Mouse (Mus musculus): ENCODE data around the gene Usp9x. TPM values are rescaled to one million over a fixed set of nuclear protein-coding genes. Genes with fewer than 3 reads are reported as not detected.

Usp9x gene
- polyA plus RNA-seq, 1 experiment from 2014 or later, result 58.2 TPM

- Histone ChIP-seq H3K36me3 (ENCODE audit: control insufficient read depth, insufficient read depth, low read length) (no peaks in the 10 kb centered on the region), H3K27me3 (ENCODE audit: control insufficient read depth, insufficient read depth, low read length) (peaks cover 3% of the 10 kb centered on the region), H3K4me2 (peak overlapping the region; percentile 42), H3K4me1 (ENCODE audit: control insufficient read depth, insufficient read depth, low read length) (no peaks in the 10 kb centered on the region), H3K4me3 (ENCODE audit: low read depth, low read length) (peak overlapping the region; percentile 36), H3K27ac (ENCODE audit: low read depth, low read length) (peak overlapping the region; percentile 74), H3K9me3 (ENCODE audit: control insufficient read depth, low read length) (no peaks in the 10 kb centered on the region), H3K9ac (ENCODE audit: low read length) (peak overlapping the region; percentile 65)
- peak; percentile 99 for ATAC-seq (ENCODE audit: low FRiP score)
- DNase-seq (ENCODE audit: low spot score, missing footprints), result peak; percentile 98
- WGBS, result 11% methylated on average over 32 of the region's 35 CpGs
These were observed 29.6 kb upstream of the Usp9x start for GRCm38 (mm10) chrX:13041630-13042129.

GRCm38 (mm10) chrX:13043780-13044179, 27.5 kb upstream of the Usp9x start:
- WGBS, result 82% methylated on average over 2 of the region's 2 CpGs
- Histone ChIP-seq H3K4me2 (no peak overlapping the region), H3K36me3 (ENCODE audit: control insufficient read depth, insufficient read depth, low read length) (no peaks in the 10 kb centered on the region), H3K9ac (ENCODE audit: low read length) (no peak overlapping the region), H3K27ac (ENCODE audit: low read depth, low read length) (no peak overlapping the region), H3K27me3 (ENCODE audit: control insufficient read depth, insufficient read depth, low read length) (peaks cover 6% of the 10 kb centered on the region), H3K4me1 (ENCODE audit: control insufficient read depth, insufficient read depth, low read length) (no peaks in the 10 kb centered on the region), H3K9me3 (ENCODE audit: control insufficient read depth, low read length) (no peaks in the 10 kb centered on the region), H3K4me3 (ENCODE audit: low read depth, low read length) (no peak overlapping the region)
- ATAC-seq (ENCODE audit: low FRiP score) (no peak), DNase-seq (ENCODE audit: low spot score, missing footprints) (no peak)

- Histone ChIP-seq H3K9ac (ENCODE audit: low read length) (no peak overlapping the region), H3K4me3 (ENCODE audit: low read depth, low read length) (no peak overlapping the region), H3K4me1 (ENCODE audit: control insufficient read depth, insufficient read depth, low read length) (no peaks in the 10 kb centered on the region), H3K4me2 (no peak overlapping the region), H3K36me3 (ENCODE audit: control insufficient read depth, insufficient read depth, low read length) (no peaks in the 10 kb centered on the region), H3K27ac (ENCODE audit: low read depth, low read length) (no peak overlapping the region), H3K27me3 (ENCODE audit: control insufficient read depth, insufficient read depth, low read length) (peaks cover 2% of the 10 kb centered on the region), H3K9me3 (ENCODE audit: control insufficient read depth, low read length) (no peaks in the 10 kb centered on the region)
- DNase-seq (ENCODE audit: low spot score, missing footprints), result no peak
- 83% methylated on average over 5 of the region's 5 CpGs for WGBS
- ATAC-seq (ENCODE audit: low FRiP score), result no peak
These were observed 26.6 kb upstream of the Usp9x start for GRCm38 (mm10) chrX:13044666-13045065.

- no peaks in the 10 kb centered on the region for H3K4me1 ChIP-seq (ENCODE audit: control insufficient read depth, insufficient read depth, low read length)
- H3K9ac ChIP-seq (ENCODE audit: low read length), result no peak overlapping the region
- no peak overlapping the region for H3K4me3 ChIP-seq (ENCODE audit: low read depth, low read length)
- H3K4me2 ChIP-seq, result no peak overlapping the region; the same call in 1 of the 2 replicates
- DNase-seq (ENCODE audit: low spot score, missing footprints) (no peak), ATAC-seq (ENCODE audit: low FRiP score) (no peak)
- no peaks in the 10 kb centered on the region for H3K36me3 ChIP-seq (ENCODE audit: control insufficient read depth, insufficient read depth, low read length)
- 25% methylated on average over 6 of the region's 6 CpGs for WGBS
- no peak overlapping the region; the same call in 1 of the 2 replicates for H3K27ac ChIP-seq (ENCODE audit: low read depth, low read length)
- no peaks in the 10 kb centered on the region for H3K9me3 ChIP-seq (ENCODE audit: control insufficient read depth, low read length)
- H3K27me3 ChIP-seq (ENCODE audit: control insufficient read depth, insufficient read depth, low read length), result peaks cover 2% of the 10 kb centered on the region; the same call in 1 of the 2 replicates
These were observed 24.3 kb upstream of the Usp9x start for GRCm38 (mm10) chrX:13046893-13047435.

- no peaks in the 10 kb centered on the region for H3K4me1 ChIP-seq (ENCODE audit: control insufficient read depth, insufficient read depth, low read length)
- peak overlapping the region; percentile 39 for H3K4me2 ChIP-seq
- peak overlapping the region; percentile 32; the same call in 1 of the 2 replicates for H3K27ac ChIP-seq (ENCODE audit: low read depth, low read length)
- no peaks in the 10 kb centered on the region for H3K9me3 ChIP-seq (ENCODE audit: control insufficient read depth, low read length)
- WGBS, result 11% methylated on average over 14 of the region's 14 CpGs
- peaks cover 2% of the 10 kb centered on the region; the same call in 1 of the 2 replicates for H3K27me3 ChIP-seq (ENCODE audit: control insufficient read depth, insufficient read depth, low read length)
- ATAC-seq (ENCODE audit: low FRiP score), result peak; percentile 73
- peak; percentile 87 for DNase-seq (ENCODE audit: low spot score, missing footprints)
- no peak overlapping the region for H3K4me3 ChIP-seq (ENCODE audit: low read depth, low read length)
- H3K36me3 ChIP-seq (ENCODE audit: control insufficient read depth, insufficient read depth, low read length), result no peaks in the 10 kb centered on the region
- peak overlapping the region; percentile 49 for H3K9ac ChIP-seq (ENCODE audit: low read length)
These were observed 23.5 kb upstream of the Usp9x start for GRCm38 (mm10) chrX:13047631-13048345.

GRCm38 (mm10) chrX:13054612-13055011, 16.7 kb upstream of the Usp9x start:
- DNase-seq (ENCODE audit: low spot score, missing footprints), result no peak
- Histone ChIP-seq H3K9me3 (ENCODE audit: control insufficient read depth, low read length) (no peaks in the 10 kb centered on the region), H3K4me1 (ENCODE audit: control insufficient read depth, insufficient read depth, low read length) (no peaks in the 10 kb centered on the region), H3K4me2 (no peak overlapping the region), H3K9ac (ENCODE audit: low read length) (no peak overlapping the region), H3K4me3 (ENCODE audit: low read depth, low read length) (no peak overlapping the region), H3K36me3 (ENCODE audit: control insufficient read depth, insufficient read depth, low read length) (no peaks in the 10 kb centered on the region), H3K27me3 (ENCODE audit: control insufficient read depth, insufficient read depth, low read length) (no peaks in the 10 kb centered on the region), H3K27ac (ENCODE audit: low read depth, low read length) (no peak overlapping the region)
- ATAC-seq (ENCODE audit: low FRiP score), result no peak
- 82% methylated on average over 1 of the region's 1 CpGs for WGBS

GRCm38 (mm10) chrX:13061961-13062360, 9.3 kb upstream of the Usp9x start:
- ATAC-seq (ENCODE audit: low FRiP score), result no peak
- 66% methylated on average over 3 of the region's 3 CpGs for WGBS
- H3K36me3 ChIP-seq (ENCODE audit: control insufficient read depth, insufficient read depth, low read length), result no peaks in the 10 kb centered on the region
- no peak overlapping the region for H3K4me2 ChIP-seq
- DNase-seq (ENCODE audit: low spot score, missing footprints), result no peak
- H3K9ac ChIP-seq (ENCODE audit: low read length), result no peak overlapping the region
- H3K27me3 ChIP-seq (ENCODE audit: control insufficient read depth, insufficient read depth, low read length), result no peaks in the 10 kb centered on the region
- no peak overlapping the region for H3K27ac ChIP-seq (ENCODE audit: low read depth, low read length)
- H3K4me3 ChIP-seq (ENCODE audit: low read depth, low read length), result no peak overlapping the region
- H3K4me1 ChIP-seq (ENCODE audit: control insufficient read depth, insufficient read depth, low read length), result no peaks in the 10 kb centered on the region
- no peaks in the 10 kb centered on the region for H3K9me3 ChIP-seq (ENCODE audit: control insufficient read depth, low read length)

GRCm38 (mm10) chrX:13064273-13064925, 6.9 kb upstream of the Usp9x start:
- Histone ChIP-seq H3K4me3 (ENCODE audit: low read depth, low read length) (no peak overlapping the region), H3K4me1 (ENCODE audit: control insufficient read depth, insufficient read depth, low read length) (no peaks in the 10 kb centered on the region), H3K36me3 (ENCODE audit: control insufficient read depth, insufficient read depth, low read length) (no peaks in the 10 kb centered on the region), H3K27me3 (ENCODE audit: control insufficient read depth, insufficient read depth, low read length) (no peaks in the 10 kb centered on the region), H3K9me3 (ENCODE audit: control insufficient read depth, low read length) (no peaks in the 10 kb centered on the region), H3K9ac (ENCODE audit: low read length) (no peak overlapping the region), H3K27ac (ENCODE audit: low read depth, low read length) (no peak overlapping the region), H3K4me2 (no peak overlapping the region)
- DNase-seq (ENCODE audit: low spot score, missing footprints), result no peak
- no peak for ATAC-seq (ENCODE audit: low FRiP score)
- 89% methylated on average over 7 of the region's 9 CpGs for WGBS

- Histone ChIP-seq H3K4me1 (ENCODE audit: control insufficient read depth, insufficient read depth, low read length) (no peaks in the 10 kb centered on the region), H3K27me3 (ENCODE audit: control insufficient read depth, insufficient read depth, low read length) (no peaks in the 10 kb centered on the region), H3K9ac (ENCODE audit: low read length) (peak overlapping the region; percentile 49; the same call in 1 of the 2 replicates), H3K9me3 (ENCODE audit: control insufficient read depth, low read length) (no peaks in the 10 kb centered on the region), H3K27ac (ENCODE audit: low read depth, low read length) (peak overlapping the region; percentile 84), H3K36me3 (ENCODE audit: control insufficient read depth, insufficient read depth, low read length) (no peaks in the 10 kb centered on the region), H3K4me2 (peak overlapping the region; percentile 38), H3K4me3 (ENCODE audit: low read depth, low read length) (peak overlapping the region; percentile 73)
- ATAC-seq (ENCODE audit: low FRiP score) (peak; percentile 0; the same call in 1 of the 2 replicates), DNase-seq (ENCODE audit: low spot score, missing footprints) (no peak)
- 24% methylated on average over 8 of the region's 8 CpGs for WGBS
These were observed 1.1 kb upstream of the Usp9x start for GRCm38 (mm10) chrX:13070206-13070572.
